Comparison of ENCODE assay signal across 25 mouse cellular contexts in genomic region chr5:74228938-74229337, GRCm38 (mm10). TPM values are rescaled to one million over a fixed set of nuclear protein-coding genes. Genes with fewer than 3 reads are reported as not detected.
DNase-seq lines count a peak whose midpoint lies in the region; ATAC-seq and TF ChIP-seq lines count a peak whose summit lies in the region.
"Had no signal": no experiment of that assay in that cellular context is flagged by ENCODE, and none has a peak within 500 bp of the region (broad histone marks: within the 10 kb centered on the region; RNA-seq: fewer than 3 reads in every experiment).

No protein-coding gene starts in this region.

- no peak for TF ChIP-seq CTCF in brain, embryonic 14.5 days (IDR thresholded peaks at IDR 0.05; ENCODE audit: borderline replicate concordance, extremely low read depth, insufficient read depth, insufficient read length)

- H3K9me3 ChIP-seq in forebrain, embryonic 16.5 days (ENCODE audit: control insufficient read depth, low read length) = no peaks in the 10 kb centered on the region
- H3K9me3 ChIP-seq in forebrain, embryonic 13.5 days (replicated peaks) = no peaks in the 10 kb centered on the region
- H3K9me3 ChIP-seq in heart, embryonic 15.5 days (replicated peaks) = no peaks in the 10 kb centered on the region
- H3K9me3 ChIP-seq in heart, embryonic 10.5 days = no peaks in the 10 kb centered on the region
- H3K9me3 ChIP-seq: embryonic facial prominence, embryonic 12.5 days; hindbrain, embryonic 12.5 days; limb, embryonic 10.5 days; limb, embryonic 15.5 days; liver, embryonic 13.5 days; midbrain, embryonic 13.5 days; neural tube, embryonic 13.5 days had no signal

- no peaks in the 10 kb centered on the region for H3K36me3 ChIP-seq in forebrain, embryonic 16.5 days (ENCODE audit: control insufficient read depth, insufficient read depth)
- no peaks in the 10 kb centered on the region for H3K36me3 ChIP-seq in forebrain, embryonic 13.5 days (ENCODE audit: poor library complexity, severe bottlenecking)
- H3K36me3 ChIP-seq in heart, embryonic 15.5 days = no peaks in the 10 kb centered on the region
- H3K36me3 ChIP-seq in heart, embryonic 10.5 days = no peaks in the 10 kb centered on the region
- H3K36me3 ChIP-seq: embryonic facial prominence, embryonic 12.5 days; hindbrain, embryonic 12.5 days; limb, embryonic 10.5 days; limb, embryonic 15.5 days; liver, embryonic 13.5 days; midbrain, embryonic 13.5 days; neural tube, embryonic 13.5 days had no signal

- peak; percentile 80 for ATAC-seq in forebrain, embryonic 16.5 days
- no peak for ATAC-seq in forebrain, embryonic 13.5 days
- no peak for ATAC-seq in heart, embryonic 15.5 days (replicated peaks; ENCODE audit: insufficient number of reproducible peaks, insufficient read depth, low FRiP score, low read depth)
- ATAC-seq: intestine, postnatal 0 days; midbrain, embryonic 13.5 days had no signal

- no peak overlapping the region for H3K27ac ChIP-seq in forebrain, embryonic 16.5 days (ENCODE audit: low read length)
- H3K27ac ChIP-seq in forebrain, embryonic 13.5 days = no peak overlapping the region
- H3K27ac ChIP-seq in heart, embryonic 15.5 days = peak overlapping the region; percentile 62; the same call in 1 of the 2 replicates
- H3K27ac ChIP-seq in heart, embryonic 10.5 days = no peak overlapping the region
- H3K27ac ChIP-seq: embryonic facial prominence, embryonic 12.5 days; hindbrain, embryonic 12.5 days; limb, embryonic 10.5 days; limb, embryonic 15.5 days; liver, embryonic 13.5 days; macrophage; midbrain, embryonic 13.5 days; neural tube, embryonic 13.5 days had no signal

- no peak overlapping the region for H3K4me3 ChIP-seq in forebrain, embryonic 16.5 days (replicated peaks; ENCODE audit: low read length)
- H3K4me3 ChIP-seq in forebrain, embryonic 13.5 days = no peak overlapping the region
- no peak overlapping the region for H3K4me3 ChIP-seq in heart, embryonic 15.5 days
- H3K4me3 ChIP-seq in heart, embryonic 10.5 days = no peak overlapping the region
- H3K4me3 ChIP-seq: embryonic facial prominence, embryonic 12.5 days; hindbrain, embryonic 12.5 days; limb, embryonic 10.5 days; limb, embryonic 15.5 days; liver, embryonic 13.5 days; midbrain, embryonic 13.5 days; neural tube, embryonic 13.5 days had no signal

- peaks cover 7% of the 10 kb centered on the region; the same call in 1 of the 2 replicates for H3K4me1 ChIP-seq in forebrain, embryonic 16.5 days (replicated peaks; ENCODE audit: control insufficient read depth, insufficient read depth, low read length)
- H3K4me1 ChIP-seq in forebrain, embryonic 13.5 days = no peaks in the 10 kb centered on the region
- H3K4me1 ChIP-seq in heart, embryonic 15.5 days (replicated peaks) = peaks cover 17% of the 10 kb centered on the region
- peaks cover 20% of the 10 kb centered on the region for H3K4me1 ChIP-seq in heart, embryonic 10.5 days

- H3K9ac ChIP-seq in forebrain, embryonic 16.5 days (replicated peaks; ENCODE audit: low read depth, low read length) = no peak overlapping the region
- no peak overlapping the region for H3K9ac ChIP-seq in forebrain, embryonic 13.5 days
- no peak overlapping the region for H3K9ac ChIP-seq in heart, embryonic 15.5 days
- H3K9ac ChIP-seq: embryonic facial prominence, embryonic 12.5 days; hindbrain, embryonic 12.5 days; limb, embryonic 15.5 days; liver, embryonic 13.5 days; midbrain, embryonic 13.5 days; neural tube, embryonic 13.5 days had no signal

- no peak for TF ChIP-seq POLR2A in brain, embryonic 14.5 days (IDR thresholded peaks at IDR 0.05; ENCODE audit: borderline replicate concordance, extremely low read depth, insufficient read depth, insufficient read length, poor library complexity, severe bottlenecking)

- WGBS in forebrain, embryonic 16.5 days = 29% methylated on average over 1 of the region's 1 CpGs
- 45% methylated on average over 1 of the region's 1 CpGs for WGBS in forebrain, embryonic 13.5 days
- WGBS in heart, embryonic 15.5 days = 48% methylated on average over 1 of the region's 1 CpGs
- 57% methylated on average over 1 of the region's 1 CpGs for WGBS in heart, embryonic 10.5 days

- no peak for DNase-seq in heart, embryonic 10.5 days (ENCODE audit: low spot score)
- peak; percentile 17 for DNase-seq in NIH3T3 (ENCODE audit: low read depth)
- peak; percentile 64 for DNase-seq in brain, embryonic 14.5 days (ENCODE audit: low read depth)
- no peak for DNase-seq in urinary bladder, postnatal 25 days (ENCODE audit: low spot score)
- DNase-seq: adrenal gland, adult 2 months; adrenal gland, postnatal 36 days; cerebellum, adult 9-10 months; embryo, embryonic 11 days; kidney, adult 9 months; kidney, postnatal 10 days; liver, embryonic 13.5 days; lung, adult 2 months; right cerebral cortex, postnatal 4 days; thymus, postnatal 4 days had no signal

- no peak overlapping the region for H3K4me2 ChIP-seq in forebrain, embryonic 16.5 days (ENCODE audit: low read length)
- H3K4me2 ChIP-seq in forebrain, embryonic 13.5 days = no peak overlapping the region
- no peak overlapping the region for H3K4me2 ChIP-seq in heart, embryonic 15.5 days
- H3K4me2 ChIP-seq: embryonic facial prominence, embryonic 12.5 days; hindbrain, embryonic 12.5 days; limb, embryonic 15.5 days; liver, embryonic 13.5 days; midbrain, embryonic 13.5 days; neural tube, embryonic 13.5 days had no signal

- H3K27me3 ChIP-seq in forebrain, embryonic 16.5 days (replicated peaks; ENCODE audit: control insufficient read depth, insufficient read depth, low read length) = no peaks in the 10 kb centered on the region
- H3K27me3 ChIP-seq in forebrain, embryonic 13.5 days = no peaks in the 10 kb centered on the region
- H3K27me3 ChIP-seq in heart, embryonic 15.5 days = no peaks in the 10 kb centered on the region
- no peaks in the 10 kb centered on the region for H3K27me3 ChIP-seq in heart, embryonic 10.5 days (ENCODE audit: insufficient read depth, poor library complexity, severe bottlenecking)
- H3K27me3 ChIP-seq: embryonic facial prominence, embryonic 12.5 days; hindbrain, embryonic 12.5 days; limb, embryonic 15.5 days; liver, embryonic 13.5 days; midbrain, embryonic 13.5 days; neural tube, embryonic 13.5 days had no signal

RNA-seq across cellular contexts. Expression of gene Rasl11b, which starts 33.9 kb away (rescaled TPM):
- polyA plus RNA-seq in forebrain, embryonic 16.5 days (2015; fragmentation: Nextera tagmentation; extraction: Ambion mirVana) = 31.2 and 41.5 TPM in 2 replicates
- polyA plus RNA-seq in forebrain, embryonic 13.5 days (2015; fragmentation: Nextera tagmentation; extraction: Ambion mirVana) = 23.0 TPM in 2 replicates
- 90.2 and 101 TPM in 2 replicates for polyA plus RNA-seq in heart, embryonic 15.5 days (2015; fragmentation: Nextera tagmentation; extraction: Ambion mirVana)
- polyA plus RNA-seq in heart, embryonic 10.5 days (2016; fragmentation: Nextera tagmentation; extraction: Ambion mirVana) = 58.3 and 65.9 TPM in 2 replicates
- 16.0 and 22.4 TPM in 2 replicates for polyA plus RNA-seq in brain, embryonic 14.5 days (2012; rRNA removed)
- polyA plus RNA-seq: macrophage had no signal

Comparison
In these comparisons a context has a peak if more than half of its experiments do, and no peak if none do; other contexts are left out.
1. DNase-seq: peak in NIH3T3 (single experiment) and brain, embryonic 14.5 days (single experiment); none in heart, embryonic 10.5 days (single experiment) and urinary bladder, postnatal 25 days (single experiment).